Mouse (Mus musculus): ENCODE measurements around the gene Tmem260. TPM values are rescaled to one million over a fixed set of nuclear protein-coding genes. Genes with fewer than 3 reads are reported as not detected.

The Tmem260 gene
- polyA plus RNA-seq (2012; fragmentation: generic; extraction: Trizol): 4.1 TPM
- long read RNA-seq, experiment 1, full-length matches to known transcripts: 4 of 12 reads
- long read RNA-seq, experiment 1, partial matches to known transcripts: 2 of 12 reads
- long read RNA-seq, experiment 1, other reads (novel, unspliced or antisense): 6 of 12 reads
- long read RNA-seq, experiment 2, full-length matches to known transcripts: 48 of 89 reads
- long read RNA-seq, experiment 2, partial matches to known transcripts: 9 of 89 reads
- long read RNA-seq, experiment 2, other reads (novel, unspliced or antisense): 32 of 89 reads

- Histone ChIP-seq H3K79me3 (ENCODE audit: low read depth) (peaks cover 4% of the 10 kb centered on the region), H3K4me3 (ENCODE audit: insufficient read depth, poor library complexity, severe bottlenecking) (peak within 1 kb of the TSS; percentile 71)
- TF ChIP-seq MYOG (IDR thresholded peaks at IDR 0.05; ENCODE audit: control insufficient read depth, extremely low read depth, insufficient read length) (no peak), MAX (IDR thresholded peaks at IDR 0.05) (peak; percentile 35), MYOD1 (IDR thresholded peaks at IDR 0.05; ENCODE audit: control insufficient read depth, insufficient read length, low read depth) (no peak), FOSL1 (IDR thresholded peaks at IDR 0.05; ENCODE audit: insufficient read depth, low read length, poor library complexity, severe bottlenecking) (no peak), USF1 (IDR thresholded peaks at IDR 0.05; ENCODE audit: low read depth) (no peak), CTCF (IDR thresholded peaks at IDR 0.05; ENCODE audit: control insufficient read depth, insufficient read depth, insufficient read length) (peak; percentile 68), CEBPB (IDR thresholded peaks at IDR 0.05; ENCODE audit: low read depth) (no peak)
These were observed at the start of gene Tmem260 for GRCm38 (mm10) chr14:48445984-48446683. TSS of gene Tmem260 (plus strand) at chr14:48446124.

GRCm38 (mm10) chr14:48406086-48406485, 39.8 kb upstream of the Tmem260 start:
- H3ac ChIP-seq (ENCODE audit: control insufficient read depth, insufficient read length, low read depth): no peak overlapping the region

More at GRCm38 (mm10) chr14:48445984-48446683, at the start of gene Tmem260:
- Histone ChIP-seq H3K79me2 (ENCODE audit: control insufficient read depth, insufficient read depth) (peaks cover 20% of the 10 kb centered on the region), H3ac (ENCODE audit: control insufficient read depth, insufficient read length, low read depth) (peak within 1 kb of the TSS; percentile 83), H3K27me3 (ENCODE audit: control insufficient read depth, insufficient read depth, insufficient read length) (peaks cover 5% of the 10 kb centered on the region), H3K36me3 (ENCODE audit: control insufficient read depth, insufficient read depth) (no peaks in the 10 kb centered on the region)

GRCm38 (mm10) chr14:48417064-48417463, 28.9 kb upstream of the Tmem260 start:
- Histone ChIP-seq H3K79me2 (ENCODE audit: control insufficient read depth, insufficient read depth) (no peaks in the 10 kb centered on the region), H3ac (ENCODE audit: control insufficient read depth, insufficient read length, low read depth) (no peak overlapping the region), H3K79me3 (ENCODE audit: low read depth) (no peaks in the 10 kb centered on the region), H3K36me3 (ENCODE audit: control insufficient read depth, insufficient read depth) (no peaks in the 10 kb centered on the region), H3K4me3 (ENCODE audit: insufficient read depth, poor library complexity, severe bottlenecking) (no peak overlapping the region), H3K27me3 (ENCODE audit: control insufficient read depth, insufficient read depth, insufficient read length) (peaks cover 13% of the 10 kb centered on the region)
- TF ChIP-seq CTCF (IDR thresholded peaks at IDR 0.05; ENCODE audit: control insufficient read depth, insufficient read depth, insufficient read length) (no peak), CEBPB (IDR thresholded peaks at IDR 0.05; ENCODE audit: low read depth) (no peak), FOSL1 (IDR thresholded peaks at IDR 0.05; ENCODE audit: insufficient read depth, low read length, poor library complexity, severe bottlenecking) (no peak), USF1 (IDR thresholded peaks at IDR 0.05; ENCODE audit: low read depth) (no peak), MAX (IDR thresholded peaks at IDR 0.05) (no peak), MYOG (IDR thresholded peaks at IDR 0.05; ENCODE audit: control insufficient read depth, extremely low read depth, insufficient read length) (no peak), MYOD1 (IDR thresholded peaks at IDR 0.05; ENCODE audit: control insufficient read depth, insufficient read length, low read depth) (no peak)

More at GRCm38 (mm10) chr14:48406086-48406485, 39.8 kb upstream of the Tmem260 start:
- H3K4me3 ChIP-seq (ENCODE audit: insufficient read depth, poor library complexity, severe bottlenecking): no peak overlapping the region
- H3K36me3 ChIP-seq (ENCODE audit: control insufficient read depth, insufficient read depth): no peaks in the 10 kb centered on the region
- no peak for TF ChIP-seq USF1 (IDR thresholded peaks at IDR 0.05; ENCODE audit: low read depth)
- H3K79me3 ChIP-seq (ENCODE audit: low read depth): no peaks in the 10 kb centered on the region
- no peaks in the 10 kb centered on the region for H3K79me2 ChIP-seq (ENCODE audit: control insufficient read depth, insufficient read depth)
- H3K27me3 ChIP-seq (ENCODE audit: control insufficient read depth, insufficient read depth, insufficient read length): peaks cover 4% of the 10 kb centered on the region

GRCm38 (mm10) chr14:48418264-48418663, 27.7 kb upstream of the Tmem260 start:
- Histone ChIP-seq H3K4me3 (ENCODE audit: insufficient read depth, poor library complexity, severe bottlenecking) (no peak overlapping the region), H3K79me3 (ENCODE audit: low read depth) (no peaks in the 10 kb centered on the region), H3ac (ENCODE audit: control insufficient read depth, insufficient read length, low read depth) (no peak overlapping the region), H3K27me3 (ENCODE audit: control insufficient read depth, insufficient read depth, insufficient read length) (peaks cover 11% of the 10 kb centered on the region), H3K36me3 (ENCODE audit: control insufficient read depth, insufficient read depth) (no peaks in the 10 kb centered on the region), H3K79me2 (ENCODE audit: control insufficient read depth, insufficient read depth) (no peaks in the 10 kb centered on the region)
- TF ChIP-seq FOSL1 (IDR thresholded peaks at IDR 0.05; ENCODE audit: insufficient read depth, low read length, poor library complexity, severe bottlenecking): no peak
- TF ChIP-seq USF1 (IDR thresholded peaks at IDR 0.05; ENCODE audit: low read depth): no peak
- TF ChIP-seq MAX (IDR thresholded peaks at IDR 0.05): no peak

- Histone ChIP-seq H3K27me3 (ENCODE audit: control insufficient read depth, insufficient read depth, insufficient read length) (peaks cover 11% of the 10 kb centered on the region), H3K79me2 (ENCODE audit: control insufficient read depth, insufficient read depth) (no peaks in the 10 kb centered on the region), H3K79me3 (ENCODE audit: low read depth) (no peaks in the 10 kb centered on the region), H3ac (ENCODE audit: control insufficient read depth, insufficient read length, low read depth) (no peak overlapping the region), H3K4me3 (ENCODE audit: insufficient read depth, poor library complexity, severe bottlenecking) (no peak overlapping the region), H3K36me3 (ENCODE audit: control insufficient read depth, insufficient read depth) (no peaks in the 10 kb centered on the region)
- no peak for TF ChIP-seq MYOD1 (IDR thresholded peaks at IDR 0.05; ENCODE audit: control insufficient read depth, insufficient read length, low read depth)
- no peak for TF ChIP-seq CEBPB (IDR thresholded peaks at IDR 0.05; ENCODE audit: low read depth)
- TF ChIP-seq USF1 (IDR thresholded peaks at IDR 0.05; ENCODE audit: low read depth): no peak
- TF ChIP-seq CTCF (IDR thresholded peaks at IDR 0.05; ENCODE audit: control insufficient read depth, insufficient read depth, insufficient read length): no peak
- TF ChIP-seq MAX (IDR thresholded peaks at IDR 0.05): no peak
- no peak for TF ChIP-seq MYOG (IDR thresholded peaks at IDR 0.05; ENCODE audit: control insufficient read depth, extremely low read depth, insufficient read length)
- no peak for TF ChIP-seq FOSL1 (IDR thresholded peaks at IDR 0.05; ENCODE audit: insufficient read depth, low read length, poor library complexity, severe bottlenecking)
These were observed 27.3 kb upstream of the Tmem260 start for GRCm38 (mm10) chr14:48418672-48419071.

- H3K27me3 ChIP-seq (ENCODE audit: control insufficient read depth, insufficient read depth, insufficient read length): peaks cover 8% of the 10 kb centered on the region
- H3K79me2 ChIP-seq (ENCODE audit: control insufficient read depth, insufficient read depth): no peaks in the 10 kb centered on the region
- TF ChIP-seq MYOG (IDR thresholded peaks at IDR 0.05; ENCODE audit: control insufficient read depth, extremely low read depth, insufficient read length) (no peak), USF1 (IDR thresholded peaks at IDR 0.05; ENCODE audit: low read depth) (no peak), FOSL1 (IDR thresholded peaks at IDR 0.05; ENCODE audit: insufficient read depth, low read length, poor library complexity, severe bottlenecking) (no peak), CTCF (IDR thresholded peaks at IDR 0.05; ENCODE audit: control insufficient read depth, insufficient read depth, insufficient read length) (no peak), MYOD1 (IDR thresholded peaks at IDR 0.05; ENCODE audit: control insufficient read depth, insufficient read length, low read depth) (no peak), CEBPB (IDR thresholded peaks at IDR 0.05; ENCODE audit: low read depth) (no peak), MAX (IDR thresholded peaks at IDR 0.05) (no peak)
- H3K4me3 ChIP-seq (ENCODE audit: insufficient read depth, poor library complexity, severe bottlenecking): no peak overlapping the region
- no peaks in the 10 kb centered on the region for H3K79me3 ChIP-seq (ENCODE audit: low read depth)
- H3ac ChIP-seq (ENCODE audit: control insufficient read depth, insufficient read length, low read depth): no peak overlapping the region
- no peaks in the 10 kb centered on the region for H3K36me3 ChIP-seq (ENCODE audit: control insufficient read depth, insufficient read depth)
These were observed 24.4 kb upstream of the Tmem260 start for GRCm38 (mm10) chr14:48421476-48421875.

Measured in C2C12 (cell line).